7 mouse cellular contexts compared by ENCODE assay signal in the genomic region with DNA sequence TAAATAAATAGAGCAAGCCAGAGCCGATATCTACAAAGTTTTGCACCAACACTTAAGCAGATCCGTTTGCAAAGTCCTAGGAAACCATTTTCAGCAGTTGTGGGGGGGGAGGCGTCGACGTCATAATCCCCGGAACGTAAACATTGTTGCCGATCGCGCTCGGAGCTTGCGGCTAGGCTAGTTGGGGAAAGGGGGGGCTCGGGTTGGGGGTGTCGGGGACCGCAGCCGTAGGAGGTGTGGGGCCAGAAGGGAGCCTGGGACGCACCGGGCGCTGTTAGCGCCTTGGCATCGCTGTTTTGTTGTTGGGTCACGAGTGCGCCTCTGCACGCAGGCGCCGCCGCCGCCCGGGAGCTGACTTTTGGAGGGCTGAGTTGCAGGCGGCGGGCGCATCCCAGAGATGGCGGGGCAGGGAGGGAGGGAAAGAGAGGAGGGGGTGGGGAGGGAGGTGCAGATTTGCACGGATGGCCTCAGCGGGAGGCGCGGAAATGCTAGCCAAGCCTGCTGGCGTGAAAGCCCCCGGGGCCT. TPM values are rescaled to one million over a fixed set of nuclear protein-coding genes. Genes with fewer than 3 reads are reported as not detected.
DNase-seq lines count a peak whose midpoint lies in the region; ATAC-seq and TF ChIP-seq lines count a peak whose summit lies in the region.

No protein-coding gene starts in this region.

- no peaks in the 10 kb centered on the region for H3K27me3 ChIP-seq in intestine, postnatal 0 days (replicated peaks; ENCODE audit: control insufficient read depth, insufficient read depth, low read length)
- no peaks in the 10 kb centered on the region for H3K27me3 ChIP-seq in limb, embryonic 13.5 days
- H3K27me3 ChIP-seq in midbrain, embryonic 14.5 days (ENCODE audit: control insufficient read depth, insufficient read depth, low read length) = no peaks in the 10 kb centered on the region

- H3K36me3 ChIP-seq in intestine, postnatal 0 days (ENCODE audit: control insufficient read depth, insufficient read depth) = peaks cover 3% of the 10 kb centered on the region
- H3K36me3 ChIP-seq in limb, embryonic 13.5 days = no peaks in the 10 kb centered on the region
- no peaks in the 10 kb centered on the region for H3K36me3 ChIP-seq in midbrain, embryonic 14.5 days (ENCODE audit: control insufficient read depth, insufficient read depth, low read length)

- DNase-seq in adrenal gland, adult 18-20 months (ENCODE audit: low spot score in 2 of 2) = peak; percentile 68 to 69
- peak; percentile 86 for DNase-seq in midbrain, embryonic 14.5 days
- DNase-seq in spleen, adult 18-20 months = peak; percentile 62 to 74

- no peaks in the 10 kb centered on the region for H3K9me3 ChIP-seq in intestine, postnatal 0 days (ENCODE audit: control insufficient read depth)
- H3K9me3 ChIP-seq in limb, embryonic 13.5 days = no peaks in the 10 kb centered on the region
- H3K9me3 ChIP-seq in midbrain, embryonic 14.5 days (ENCODE audit: control insufficient read depth, low read length) = no peaks in the 10 kb centered on the region

- ATAC-seq in granulocyte monocyte progenitor cell, adult 5-6 weeks (replicated peaks; ENCODE audit: poor library complexity, severe bottlenecking) = peak; percentile 55
- peak; percentile 59 for ATAC-seq in intestine, postnatal 0 days
- peak; percentile 12; the same call in 1 of the 2 replicates for ATAC-seq in limb, embryonic 13.5 days (ENCODE audit: low FRiP score, low read depth)
- peak; percentile 56 for ATAC-seq in midbrain, embryonic 14.5 days (ENCODE audit: low FRiP score, low TSS enrichment)

- peak overlapping the region; percentile 89 for H3K4me3 ChIP-seq in cortical plate, adult 2 months (ENCODE audit: insufficient read depth, low read length)
- H3K4me3 ChIP-seq in intestine, postnatal 0 days (ENCODE audit: low read depth, low read length) = peak overlapping the region; percentile 70
- H3K4me3 ChIP-seq in limb, embryonic 13.5 days = peak overlapping the region; percentile 65
- peak overlapping the region; percentile 67 for H3K4me3 ChIP-seq in midbrain, embryonic 14.5 days (replicated peaks; ENCODE audit: low read depth, low read length)

- H3K4me1 ChIP-seq in cortical plate, adult 2 months (ENCODE audit: control insufficient read depth, insufficient read depth, low read length) = peaks cover 5% of the 10 kb centered on the region
- peaks cover 10% of the 10 kb centered on the region; the same call in 1 of the 2 replicates for H3K4me1 ChIP-seq in intestine, postnatal 0 days (replicated peaks; ENCODE audit: control insufficient read depth, insufficient read depth, low read length)
- peaks cover 54% of the 10 kb centered on the region for H3K4me1 ChIP-seq in limb, embryonic 13.5 days
- peaks cover 46% of the 10 kb centered on the region for H3K4me1 ChIP-seq in midbrain, embryonic 14.5 days (ENCODE audit: control insufficient read depth, insufficient read depth, low read length)

- H3K27ac ChIP-seq in cortical plate, adult 2 months (ENCODE audit: insufficient read depth, low read length) = peak overlapping the region; percentile 39; the same call in 1 of the 2 replicates
- peak overlapping the region; percentile 76 for H3K27ac ChIP-seq in intestine, postnatal 0 days (ENCODE audit: low read depth, low read length)
- peak overlapping the region; percentile 85 for H3K27ac ChIP-seq in limb, embryonic 13.5 days
- H3K27ac ChIP-seq in midbrain, embryonic 14.5 days (replicated peaks; ENCODE audit: low read depth, low read length) = peak overlapping the region; percentile 80

- WGBS in intestine, postnatal 0 days = under 1% methylated on average over 30 of the region's 39 CpGs
- under 1% methylated on average over 37 of the region's 39 CpGs for WGBS in limb, embryonic 13.5 days
- 0% methylated on average over 39 of the region's 39 CpGs for WGBS in midbrain, embryonic 14.5 days

- TF ChIP-seq POLR2A in cortical plate, adult 2 months (IDR thresholded peaks at IDR 0.05; ENCODE audit: extremely low read depth, insufficient read depth, low read length) = peak; percentile 39; the same call in 1 of the 2 replicates

- peak overlapping the region; percentile 68 for H3K9ac ChIP-seq in intestine, postnatal 0 days (ENCODE audit: low read depth, low read length)
- peak overlapping the region; percentile 80 for H3K9ac ChIP-seq in limb, embryonic 13.5 days
- peak overlapping the region; percentile 73 for H3K9ac ChIP-seq in midbrain, embryonic 14.5 days (replicated peaks; ENCODE audit: low read length)

- TF ChIP-seq CTCF in cortical plate, adult 2 months (IDR thresholded peaks at IDR 0.05; ENCODE audit: extremely low read depth, insufficient read depth, low read length) = no peak
- no peak for TF ChIP-seq CTCF in intestine, postnatal 0 days (IDR thresholded peaks at IDR 0.05; ENCODE audit: low read depth)

- H3K4me2 ChIP-seq in intestine, postnatal 0 days (replicated peaks; ENCODE audit: low read depth) = peak overlapping the region; percentile 98
- H3K4me2 ChIP-seq in limb, embryonic 13.5 days (replicated peaks) = peak overlapping the region; percentile 99
- H3K4me2 ChIP-seq in midbrain, embryonic 14.5 days (ENCODE audit: low read length) = peak overlapping the region; percentile 99

RNA-seq across cellular contexts. Expression of a gene that starts 0.6 kb away (rescaled TPM):
- total RNA-seq in adrenal gland, adult 18-20 months (2021) = 10 to 100 TPM; 13.0 to 13.7 TPM
- polyA plus RNA-seq in cortical plate, adult 2 months (2012; rRNA removed) = 16.6 and 18.7 TPM in 2 replicates
- total RNA-seq in granulocyte monocyte progenitor cell, adult 5-6 weeks (2014; fragmentation: Nextera tagmentation) = 42.8 and 63.5 TPM in 2 replicates
- 54.8 and 58.7 TPM in 2 replicates for total RNA-seq in granulocyte monocyte progenitor cell, adult 5-6 weeks (2017)
- 7.6 and 8.6 TPM in 2 replicates for polyA plus RNA-seq in intestine, postnatal 0 days (2015; fragmentation: Nextera tagmentation; extraction: Ambion mirVana)
- polyA plus RNA-seq in limb, embryonic 13.5 days (2015; fragmentation: Nextera tagmentation; extraction: Ambion mirVana) = 64.3 and 66.6 TPM in 2 replicates
- polyA plus RNA-seq in midbrain, embryonic 14.5 days (2014; fragmentation: Nextera tagmentation; extraction: Ambion mirVana) = 83.3 and 99.9 TPM in 2 replicates

RNA-seq across cellular contexts. Expression of a gene that starts 25.8 kb away (rescaled TPM):
- total RNA-seq in adrenal gland, adult 18-20 months (2021) = 10 to 100 TPM; 10.1 to 11.0 TPM
- 13.2 and 14.3 TPM in 2 replicates for polyA plus RNA-seq in cortical plate, adult 2 months (2012; rRNA removed)
- total RNA-seq in granulocyte monocyte progenitor cell, adult 5-6 weeks (2014; fragmentation: Nextera tagmentation) = 40.9 and 43.8 TPM in 2 replicates
- 15.6 and 22.4 TPM in 2 replicates for total RNA-seq in granulocyte monocyte progenitor cell, adult 5-6 weeks (2017)
- 36.8 and 42.5 TPM in 2 replicates for polyA plus RNA-seq in intestine, postnatal 0 days (2015; fragmentation: Nextera tagmentation; extraction: Ambion mirVana)
- 15.3 and 15.5 TPM in 2 replicates for polyA plus RNA-seq in limb, embryonic 13.5 days (2015; fragmentation: Nextera tagmentation; extraction: Ambion mirVana)
- polyA plus RNA-seq in midbrain, embryonic 14.5 days (2014; fragmentation: Nextera tagmentation; extraction: Ambion mirVana) = 12.9 and 14.0 TPM in 2 replicates

RNA-seq across cellular contexts. Expression of a gene that starts 57.8 kb away (rescaled TPM):
- not detected for total RNA-seq in adrenal gland, adult 18-20 months (2021)
- polyA plus RNA-seq in cortical plate, adult 2 months (2012; rRNA removed) = 0.11 and 0.27 TPM in 2 replicates
- 0.58 TPM in 1 of 2 replicates, not detected in the other for total RNA-seq in granulocyte monocyte progenitor cell, adult 5-6 weeks (2014; fragmentation: Nextera tagmentation)
- not detected in 2 replicates for total RNA-seq in granulocyte monocyte progenitor cell, adult 5-6 weeks (2017)
- polyA plus RNA-seq in intestine, postnatal 0 days (2015; fragmentation: Nextera tagmentation; extraction: Ambion mirVana) = 0.43 TPM in 1 of 2 replicates, not detected in the other
- 0.92 TPM in 1 of 2 replicates, not detected in the other for polyA plus RNA-seq in limb, embryonic 13.5 days (2015; fragmentation: Nextera tagmentation; extraction: Ambion mirVana)
- polyA plus RNA-seq in midbrain, embryonic 14.5 days (2014; fragmentation: Nextera tagmentation; extraction: Ambion mirVana) = not detected in 2 replicates

Comparison
In these comparisons a context has a peak if more than half of its experiments do, and no peak if none do; other contexts are left out.
1. Peak in every context shown above with its lines: DNase-seq, ATAC-seq, H3K4me3 ChIP-seq and H3K27ac ChIP-seq.